Mouse (Mus musculus): ENCODE data around the gene Eddm3b.

DNA sequence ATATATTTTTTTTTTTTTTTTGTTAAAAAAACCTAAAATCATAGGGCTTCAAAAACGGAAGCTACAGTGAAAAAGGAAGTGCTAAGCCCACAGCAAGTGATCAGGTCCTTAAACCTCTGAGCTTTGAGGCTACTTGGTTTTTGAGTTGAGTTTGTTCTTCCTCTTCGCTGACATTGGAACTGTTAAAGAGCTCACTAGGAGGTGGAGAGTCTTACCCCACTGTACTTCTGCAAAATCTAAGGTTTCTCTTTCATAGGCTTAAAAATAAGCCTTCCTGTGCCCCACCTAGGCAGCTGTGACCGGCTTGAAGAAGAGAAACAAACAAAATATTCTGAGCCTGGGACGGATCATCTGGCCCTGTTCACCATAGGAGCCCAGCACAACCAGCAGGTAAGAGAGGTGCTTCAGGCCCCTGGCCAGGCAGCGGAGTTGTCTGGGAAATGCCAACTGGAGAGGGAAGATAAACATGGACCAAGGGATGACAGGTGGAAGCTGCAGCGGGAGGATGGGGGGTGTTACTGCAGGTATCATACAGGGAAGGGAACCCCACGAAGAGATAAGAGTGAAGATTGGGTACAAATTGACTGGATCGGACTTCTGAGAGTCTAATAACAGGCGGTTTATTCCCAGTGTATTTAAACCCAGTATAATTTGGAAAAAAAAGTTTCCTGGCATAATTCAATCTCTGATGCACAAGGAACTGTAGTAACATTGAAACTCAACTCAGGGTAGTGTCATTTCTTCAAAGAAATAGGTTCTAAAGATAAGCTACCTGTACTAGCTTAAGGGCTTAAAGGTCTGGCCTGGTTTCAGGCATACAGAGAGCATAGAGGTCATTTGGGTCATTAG lies 14.8 kb downstream of the Eddm3b start:
- TF ChIP-seq CTCF (IDR thresholded peaks at IDR 0.05 in 2 of 3, conservative IDR thresholded peaks at IDR 0.05 in 1 of 3; ENCODE audit: control insufficient read depth in 1 of 3, insufficient read depth in 1 of 3, low read depth in 2 of 3, low read length in 3 of 3, poor library complexity in 1 of 3, severe bottlenecking in 1 of 3): no peak
- TF ChIP-seq TBP (IDR thresholded peaks at IDR 0.05; ENCODE audit: low read depth, low read length): peak; percentile 89
- TF ChIP-seq GATA1 (IDR thresholded peaks at IDR 0.05; ENCODE audit: low read depth, low read length): peak; percentile 46
- TF ChIP-seq SMC3 (IDR thresholded peaks at IDR 0.05; ENCODE audit: low read depth, low read length): no peak
- TF ChIP-seq CHD1 (IDR thresholded peaks at IDR 0.05; ENCODE audit: low read depth, low read length): peak; percentile 70

Measured in MEL (cell line).